Mouse (Mus musculus) lung, postnatal 0 days (tissue): ENCODE measurements at regions not wholly inside any gene's neighbourhood (a gene's known extent, or its start where the extent isn't known, plus 50 kb on each side); places are given as distances from the start of the nearest gene placed in this dataset.

ENCODE experiments used
- CTCF ChIP-seq: IDR thresholded peaks from 2 replicates; pipeline ENCODE4 v1.5.1; 2016; ENCODE audit warnings: antibody characterized with exemption, mild to moderate bottlenecking
- EP300 ChIP-seq: IDR thresholded peaks from 2 replicates; pipeline ENCODE4 v1.6.1; 2016; ENCODE audit warnings: antibody characterized with exemption, mild to moderate bottlenecking, control low read depth

DNA sequence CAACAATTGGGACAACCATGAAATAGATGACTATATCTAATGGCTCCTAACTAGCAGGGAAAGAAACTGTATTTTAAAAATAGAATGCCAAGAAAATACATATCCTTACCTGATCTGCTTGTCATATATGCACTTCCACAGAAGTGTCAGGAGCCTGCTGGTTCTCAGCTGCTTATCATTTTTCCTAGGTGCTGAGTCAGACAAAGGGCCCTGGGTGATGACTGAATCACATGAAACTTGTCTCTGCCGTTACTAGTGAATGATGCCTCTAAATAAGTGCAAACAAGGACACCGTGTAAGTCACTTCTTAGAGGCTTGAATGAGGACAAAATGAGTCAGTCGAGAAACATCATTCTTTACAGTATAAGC, 263.5 kb upstream of the Ptger4 start:
- TF ChIP-seq CTCF, result no peak
- TF ChIP-seq EP300, result no peak
